Mouse (Mus musculus) MEL (cell line): ENCODE results near the gene Bola3.

Experiments
- CTCF ChIP-seq, 3 experiments: IDR thresholded peaks in 2 of 3; conservative IDR thresholded peaks in 1 of 3; 2 replicates each; pipeline ENCODE4 v1.5.1; 2011 to 2012; ENCODE audit warnings: low read length in 3 of 3, low read depth in 2 of 3, mild to moderate bottlenecking in 2 of 3, improper control_type of control experiment in 1 of 3, inconsistent platforms in 1 of 3, mixed read lengths in 1 of 3, moderate library complexity in 1 of 3; ENCODE audit not compliant: control insufficient read depth in 1 of 3, insufficient read depth in 1 of 3, poor library complexity in 1 of 3, severe bottlenecking in 1 of 3
- MEF2A ChIP-seq: IDR thresholded peaks from 2 replicates; pipeline ENCODE4 v1.6.1; 2014; ENCODE audit warnings: low read depth, mild to moderate bottlenecking, inconsistent platforms, low read length, improper control_type of control experiment; ENCODE audit not compliant: poor library complexity, insufficient replicate concordance, severe bottlenecking; ENCODE audit errors: extremely low read depth

GRCm38 (mm10) chr6:83405511-83406064 is 56.6 kb downstream of the Bola3 start:
- TF ChIP-seq CTCF (IDR thresholded peaks at IDR 0.05 in 2 of 3, conservative IDR thresholded peaks at IDR 0.05 in 1 of 3; ENCODE audit: control insufficient read depth in 1 of 3, insufficient read depth in 1 of 3, low read depth in 2 of 3, low read length in 3 of 3, poor library complexity in 1 of 3, severe bottlenecking in 1 of 3): no peak
- no peak for TF ChIP-seq MEF2A
